Mouse (Mus musculus) heart, postnatal 0 days (tissue): Measurements from ENCODE around the gene Dab1.

Experiments used
- CTCF ChIP-seq: IDR thresholded peaks from 2 replicates; pipeline ENCODE4 v1.5.1; 2016; ENCODE audit warnings: antibody characterized with exemption, control low read depth, low read depth
- EP300 ChIP-seq: IDR thresholded peaks from 2 replicates; pipeline ENCODE4 v1.6.1; 2016; ENCODE audit warnings: antibody characterized with exemption, low read depth

DNA sequence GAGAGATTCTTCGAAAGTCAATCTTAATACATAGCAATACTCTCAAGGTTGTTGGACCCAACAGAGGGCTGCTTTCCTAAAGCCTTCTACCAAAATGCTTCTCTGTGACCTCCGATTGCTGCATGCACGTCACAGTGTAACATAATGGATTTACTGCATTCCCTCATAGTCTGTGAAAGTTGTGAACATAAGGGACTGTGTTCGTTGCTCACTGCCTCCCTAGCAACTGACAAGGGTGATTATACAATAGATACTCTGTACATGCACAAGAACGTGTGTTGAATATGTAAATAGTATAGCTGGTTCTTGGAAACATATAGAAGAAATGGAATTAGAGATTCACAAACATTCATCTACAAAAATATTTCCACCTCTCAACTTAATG, 651.0 kb downstream of the Dab1 start:
- no peak for TF ChIP-seq CTCF
- TF ChIP-seq EP300 = no peak
